Mouse (Mus musculus): ENCODE data around the gene Efcab2.

GRCm38 (mm10) chr1:178419608-178420007 is 13.7 kb downstream of the Efcab2 start:
- TF ChIP-seq CTCF (IDR thresholded peaks at IDR 0.05; ENCODE audit: control insufficient read depth, insufficient read depth, insufficient replicate concordance, low read depth, low read length) (no peak), POLR2A (IDR thresholded peaks at IDR 0.05; ENCODE audit: control insufficient read depth, low read depth, low read length) (no peak)
